Mouse (Mus musculus) liver, embryonic 13.5 days (tissue): ENCODE measurements around the gene Angptl2. TPM values are rescaled to one million over a fixed set of nuclear protein-coding genes. Genes with fewer than 3 reads are reported as not detected.
"Not testable (repeated sequence)": the region's sequence is repeated elsewhere in the genome, so short reads cannot be mapped to it uniquely, and the experiment has no call there.

Experiments
- ATAC-seq: fragments of 200-750 bp; cut with Nextera tagmentation; 2 replicates; pipeline ENCODE4 v1.8.0; 2017; ENCODE audit warnings: low read depth, mild to moderate bottlenecking, moderate number of reproducible peaks, moderate library complexity
- DNase-seq: peaks from one replicate; pipeline ENCODE4 v3.0.0; 2022
- H3K27ac ChIP-seq: fragments of 300-500 bp; sonication (generic); 2 replicates; pipeline ENCODE4 v1.5.1; 2015; ENCODE audit warnings: moderate library complexity, mild to moderate bottlenecking, inconsistent platforms
- H3K27me3 ChIP-seq: fragments of 300-500 bp; sonication (generic); 2 replicates; pipeline ENCODE4 v1.6.1; 2015; ENCODE audit warnings: mild to moderate bottlenecking, inconsistent platforms
- H3K36me3 ChIP-seq: fragments of 300-500 bp; sonication (generic); 2 replicates; pipeline ENCODE4 v1.6.1; 2015; ENCODE audit warnings: mild to moderate bottlenecking, inconsistent platforms
- H3K4me1 ChIP-seq: fragments of 300-500 bp; sonication (generic); replicated peaks from 2 replicates; pipeline ENCODE4 v1.6.1; 2015; ENCODE audit warnings: inconsistent platforms
- H3K4me2 ChIP-seq: fragments of 300-500 bp; sonication (generic); 2 replicates; pipeline ENCODE4 v1.6.1; 2015; ENCODE audit warnings: inconsistent platforms, mild to moderate bottlenecking, moderate library complexity
- H3K4me3 ChIP-seq: fragments of 300-500 bp; sonication (generic); replicated peaks from 2 replicates; pipeline ENCODE4 v1.5.1; 2015; ENCODE audit warnings: mild to moderate bottlenecking, inconsistent platforms
- H3K9ac ChIP-seq: fragments of 300-500 bp; sonication (generic); 2 replicates; pipeline ENCODE4 v1.6.1; 2015; ENCODE audit warnings: mild to moderate bottlenecking, inconsistent platforms
- H3K9me3 ChIP-seq: fragments of 300-500 bp; sonication (generic); replicated peaks from 2 replicates; pipeline ENCODE4 v1.6.1; 2016; ENCODE audit warnings: inconsistent platforms
- WGBS: fragments of 180-500 bp; shearing (Covaris S2); methylation state at CpG from one replicate; pipeline ENCODE4 v1.1.7; 2015; ENCODE audit not compliant: insufficient replicate concordance; 5-methylcytosine and 5-hydroxymethylcytosine counted together
- polyA plus RNA-seq: library from polyadenylated mRNA; unstranded; fragments of >200 nt; fragmentation: Nextera tagmentation; extraction: Ambion mirVana; gene quantifications from 2 replicates; pipeline ENCODE4 v1.2.1, GENCODE M21; 2015

Angptl2 gene
- polyA plus RNA-seq, 1 experiment from 2014 or later, result 2.6 TPM

- no peak overlapping the region for H3K9ac ChIP-seq
- H3K27me3 ChIP-seq, result no peaks in the 10 kb centered on the region
- H3K9me3 ChIP-seq, result no peaks in the 10 kb centered on the region
- 52% methylated on average over 5 of the region's 5 CpGs for WGBS
- no peaks in the 10 kb centered on the region for H3K36me3 ChIP-seq
- H3K4me2 ChIP-seq, result no peak overlapping the region
- DNase-seq (no peak), ATAC-seq (no peak)
- no peak overlapping the region for H3K4me3 ChIP-seq
- H3K27ac ChIP-seq, result no peak overlapping the region
- peaks cover 19% of the 10 kb centered on the region for H3K4me1 ChIP-seq
These were observed 10.9 kb upstream of the Angptl2 start for GRCm38 (mm10) chr2:33204980-33205379.

GRCm38 (mm10) chr2:33205939-33206525 lies 9.8 kb upstream of the Angptl2 start:
- peaks cover 15% of the 10 kb centered on the region for H3K4me1 ChIP-seq
- no peak overlapping the region for H3K4me3 ChIP-seq
- ATAC-seq (no peak), DNase-seq (no peak)
- WGBS, result 60% methylated on average over 14 of the region's 14 CpGs
- no peaks in the 10 kb centered on the region for H3K9me3 ChIP-seq
- no peaks in the 10 kb centered on the region for H3K36me3 ChIP-seq
- no peak overlapping the region for H3K9ac ChIP-seq
- no peak overlapping the region for H3K27ac ChIP-seq
- no peaks in the 10 kb centered on the region for H3K27me3 ChIP-seq
- H3K4me2 ChIP-seq, result no peak overlapping the region

- Histone ChIP-seq H3K4me2 (no peak overlapping the region), H3K9ac (no peak overlapping the region), H3K27me3 (no peaks in the 10 kb centered on the region), H3K4me1 (peaks cover 17% of the 10 kb centered on the region), H3K27ac (no peak overlapping the region), H3K4me3 (no peak overlapping the region), H3K9me3 (no peaks in the 10 kb centered on the region), H3K36me3 (no peaks in the 10 kb centered on the region)
- DNase-seq, result no peak
- WGBS, result 52% methylated on average over 4 of the region's 4 CpGs
- no peak for ATAC-seq
These were observed 8.8 kb upstream of the Angptl2 start for GRCm38 (mm10) chr2:33207069-33207468.

- DNase-seq, result no peak
- Histone ChIP-seq H3K4me2 (no peak overlapping the region), H3K27ac (no peak overlapping the region), H3K27me3 (no peaks in the 10 kb centered on the region), H3K9ac (no peak overlapping the region), H3K4me1 (peaks cover 18% of the 10 kb centered on the region), H3K36me3 (no peaks in the 10 kb centered on the region), H3K9me3 (no peaks in the 10 kb centered on the region), H3K4me3 (no peak overlapping the region)
- ATAC-seq, result no peak
- 56% methylated on average over 5 of the region's 5 CpGs for WGBS
These were observed 7.7 kb upstream of the Angptl2 start for GRCm38 (mm10) chr2:33208134-33208533.

GRCm38 (mm10) chr2:33210841-33211240 lies 5.0 kb upstream of the Angptl2 start:
- H3K4me2 ChIP-seq, result no peak overlapping the region
- H3K4me3 ChIP-seq, result no peak overlapping the region
- H3K27ac ChIP-seq, result no peak overlapping the region
- WGBS, result 50% methylated on average over 2 of the region's 2 CpGs
- H3K36me3 ChIP-seq, result no peaks in the 10 kb centered on the region
- H3K9ac ChIP-seq, result no peak overlapping the region
- H3K4me1 ChIP-seq, result peaks cover 20% of the 10 kb centered on the region
- no peaks in the 10 kb centered on the region for H3K27me3 ChIP-seq
- no peak for DNase-seq
- ATAC-seq, result peak; percentile 73
- no peaks in the 10 kb centered on the region for H3K9me3 ChIP-seq

GRCm38 (mm10) chr2:33211263-33211662 lies 4.6 kb upstream of the Angptl2 start:
- not testable (repeated sequence) for H3K36me3 ChIP-seq
- peak; percentile 16 for ATAC-seq
- 65% methylated on average over 11 of the region's 11 CpGs for WGBS

GRCm38 (mm10) chr2:33215177-33215699 lies 631 bp upstream of the Angptl2 start:
- no peaks in the 10 kb centered on the region for H3K27me3 ChIP-seq
- H3K4me2 ChIP-seq, result peak overlapping the region; percentile 57
- H3K27ac ChIP-seq, result no peak overlapping the region
- H3K4me3 ChIP-seq, result peak overlapping the region; percentile 43
- H3K36me3 ChIP-seq, result no peaks in the 10 kb centered on the region
- DNase-seq, result no peak
- 67% methylated on average over 5 of the region's 5 CpGs for WGBS
- no peaks in the 10 kb centered on the region for H3K9me3 ChIP-seq
- H3K9ac ChIP-seq, result no peak overlapping the region
- 0 out of 2 replicates have a peak, but pooled peaks have one; percentile 1 for ATAC-seq
- H3K4me1 ChIP-seq, result peaks cover 35% of the 10 kb centered on the region

More at GRCm38 (mm10) chr2:33211263-33211662, 4.6 kb upstream of the Angptl2 start:
- H3K27ac ChIP-seq, H3K9me3 ChIP-seq, H3K4me3 ChIP-seq, H3K27me3 ChIP-seq, DNase-seq, H3K9ac ChIP-seq, H3K4me2 ChIP-seq: not testable (repeated sequence)
- H3K4me1 ChIP-seq, result peaks cover 24% of the 10 kb centered on the region

DNA sequence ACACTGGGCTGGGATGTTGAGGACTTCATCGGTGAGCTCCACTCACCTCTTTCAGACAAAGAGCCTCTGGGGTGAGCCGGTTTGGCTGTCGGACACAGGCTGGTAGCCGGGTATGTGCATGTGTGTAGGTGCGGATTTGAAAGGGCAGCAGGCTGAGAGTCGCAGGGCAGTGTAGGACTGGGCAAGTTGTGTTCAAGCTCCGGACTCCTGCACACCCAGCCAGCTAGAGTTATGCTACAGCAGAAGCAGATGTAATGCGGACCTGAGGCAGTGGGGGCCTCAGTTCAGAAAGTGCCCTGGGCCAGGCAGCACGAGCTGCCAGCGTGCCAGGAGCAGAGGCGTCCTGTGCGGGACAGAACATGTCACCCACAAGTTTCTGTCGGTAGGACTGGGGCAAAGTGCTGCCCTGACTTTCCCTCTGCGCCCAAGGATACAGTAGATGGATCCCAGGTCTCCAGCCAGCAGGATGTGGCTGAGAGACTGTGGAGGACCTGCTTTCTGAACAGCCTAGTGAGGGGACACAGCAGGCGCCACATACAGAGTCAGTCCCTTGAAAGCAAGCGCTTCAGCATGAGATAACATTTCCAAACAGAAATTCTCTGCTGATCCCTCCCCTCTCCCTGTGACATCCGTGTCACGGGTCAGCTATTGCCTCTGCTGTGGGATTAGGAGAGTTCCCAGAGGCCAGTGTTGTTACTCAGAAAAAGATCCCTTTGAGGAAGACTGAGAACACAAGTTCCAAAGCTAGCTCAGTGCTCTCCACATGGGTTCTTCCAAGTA lies 966 bp downstream of the Angptl2 start:
- H3K27ac ChIP-seq, result peak overlapping the region; percentile 29; the same call in 1 of the 2 replicates
- DNase-seq (no peak), ATAC-seq (no peak)
- 45% methylated on average over 18 of the region's 18 CpGs for WGBS
- peak overlapping the region; percentile 57 for H3K4me2 ChIP-seq
- peak overlapping the region; percentile 43 for H3K4me3 ChIP-seq
- no peaks in the 10 kb centered on the region for H3K36me3 ChIP-seq
- peaks cover 28% of the 10 kb centered on the region for H3K4me1 ChIP-seq
- H3K9ac ChIP-seq, result peak overlapping the region; percentile 45; the same call in 1 of the 2 replicates
- no peaks in the 10 kb centered on the region for H3K9me3 ChIP-seq
- no peaks in the 10 kb centered on the region for H3K27me3 ChIP-seq

GRCm38 (mm10) chr2:33217425-33217794 lies 1.5 kb downstream of the Angptl2 start:
- 70% methylated on average over 3 of the region's 3 CpGs for WGBS
- DNase-seq, result no peak
- Histone ChIP-seq H3K4me3 (no peak overlapping the region), H3K9ac (no peak overlapping the region), H3K36me3 (no peaks in the 10 kb centered on the region), H3K27ac (no peak overlapping the region), H3K9me3 (no peaks in the 10 kb centered on the region), H3K27me3 (no peaks in the 10 kb centered on the region), H3K4me1 (peaks cover 28% of the 10 kb centered on the region), H3K4me2 (no peak overlapping the region)
- ATAC-seq, result no peak

GRCm38 (mm10) chr2:33218903-33219625 lies 3.2 kb downstream of the Angptl2 start:
- DNase-seq, result no peak
- WGBS, result 56% methylated on average over 11 of the region's 11 CpGs

GRCm38 (mm10) chr2:33219637-33220036 lies 3.8 kb downstream of the Angptl2 start:
- H3K4me3 ChIP-seq, result no peak overlapping the region
- H3K4me1 ChIP-seq, result peaks cover 26% of the 10 kb centered on the region
- DNase-seq (no peak), ATAC-seq (no peak)
- 70% methylated on average over 4 of the region's 4 CpGs for WGBS
- H3K27me3 ChIP-seq, result no peaks in the 10 kb centered on the region
- no peak overlapping the region for H3K9ac ChIP-seq
- H3K9me3 ChIP-seq, result no peaks in the 10 kb centered on the region
- H3K4me2 ChIP-seq, result no peak overlapping the region
- no peak overlapping the region for H3K27ac ChIP-seq
- H3K36me3 ChIP-seq, result no peaks in the 10 kb centered on the region

More at GRCm38 (mm10) chr2:33218903-33219625, 3.2 kb downstream of the Angptl2 start:
- no peak for ATAC-seq
- H3K27ac ChIP-seq, result no peak overlapping the region
- no peaks in the 10 kb centered on the region for H3K27me3 ChIP-seq
- peaks cover 26% of the 10 kb centered on the region for H3K4me1 ChIP-seq
- no peaks in the 10 kb centered on the region for H3K9me3 ChIP-seq
- H3K4me2 ChIP-seq, result no peak overlapping the region
- H3K4me3 ChIP-seq, result no peak overlapping the region
- no peaks in the 10 kb centered on the region for H3K36me3 ChIP-seq
- no peak overlapping the region for H3K9ac ChIP-seq
